Mouse (Mus musculus) CD4-positive, CD25-positive, alpha-beta regulatory T cell, adult 4 months (primary cell): ENCODE data around the gene Ube2g1. TPM values are rescaled to one million over a fixed set of nuclear protein-coding genes. Genes with fewer than 3 reads are reported as not detected.
A peak's percentile ranks its signal among the peaks of the same experiment; 100 is the strongest.
"Not testable (repeated sequence)": the region's sequence is repeated elsewhere in the genome, so short reads cannot be mapped to it uniquely, and the experiment has no call there.

Experiments used
- ATAC-seq: one replicate; pipeline ENCODE4 v1.8.0; 2017
- polyA plus RNA-seq, 2 experiments: library from polyadenylated mRNA; unstranded; fragments of 100-300 nt; shearing (Covaris generic); gene quantifications; one replicate each; pipeline ENCODE4 v1.2.1; 2017

The Ube2g1 gene
- polyA plus RNA-seq, 2 experiments from 2014 or later = 39.8 to 44.8 TPM

DNA sequence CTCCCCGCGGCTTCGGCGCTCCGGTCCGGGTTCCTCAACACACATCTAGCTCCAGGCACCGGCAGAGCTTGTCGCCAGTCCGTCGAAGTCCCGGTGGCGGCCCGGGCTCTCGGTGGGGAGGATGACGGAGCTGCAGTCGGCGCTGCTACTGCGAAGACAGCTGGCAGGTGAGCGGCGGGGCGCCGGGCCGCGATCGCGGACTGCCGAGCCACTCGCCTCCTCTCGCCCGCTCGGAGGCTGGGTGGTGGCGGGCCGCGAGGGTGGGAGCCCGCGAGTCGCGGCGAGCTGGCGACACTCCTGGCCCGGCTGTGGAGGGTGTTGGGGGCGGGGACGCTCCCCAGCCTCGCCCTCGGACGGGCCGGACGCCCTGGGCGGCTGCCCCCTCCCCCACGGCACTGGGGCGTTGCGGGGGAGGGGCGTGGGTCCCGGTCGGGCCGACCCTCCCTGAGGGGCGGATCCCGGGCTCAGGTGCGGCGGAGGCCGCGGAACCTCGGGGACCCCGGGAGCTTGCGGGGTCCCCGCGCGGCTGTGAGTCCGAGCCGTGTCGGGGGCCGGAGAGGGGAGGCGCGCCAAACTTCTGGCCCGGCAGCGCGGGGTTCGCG, 487 bp downstream of the Ube2g1 start:
- ATAC-seq = no peak

DNA sequence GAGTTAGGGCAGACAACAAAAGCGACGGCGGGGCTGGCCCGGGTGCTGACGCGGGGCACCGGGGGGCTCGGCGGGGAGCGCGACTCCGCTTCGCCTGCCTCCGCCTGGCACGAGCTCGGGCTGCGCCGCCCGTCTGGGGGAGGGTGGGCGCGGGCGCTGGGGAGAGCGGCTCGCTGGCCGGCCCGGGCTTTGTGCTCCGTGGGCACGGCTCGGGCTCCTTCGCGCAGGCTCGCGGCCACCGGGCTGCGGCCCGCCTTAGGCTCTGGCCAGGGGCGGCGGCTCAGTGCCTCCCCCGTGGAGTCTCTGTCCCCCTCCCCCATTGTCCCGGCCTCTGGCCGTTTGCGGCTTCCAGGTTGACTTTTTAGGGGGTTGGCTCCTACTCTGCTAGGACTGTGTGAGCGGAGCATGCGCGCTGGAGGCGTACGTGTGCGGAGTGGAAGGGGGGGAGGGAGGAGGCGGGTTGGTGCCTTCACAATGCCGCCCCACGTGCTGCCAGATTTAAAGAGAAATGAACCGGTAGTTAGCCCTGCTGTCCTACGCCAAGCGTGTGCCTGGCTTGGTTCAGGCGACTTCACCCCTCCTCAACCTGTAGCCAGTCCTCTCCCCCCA, 1.1 kb downstream of the Ube2g1 start:
- peak; percentile 73 for ATAC-seq

DNA sequence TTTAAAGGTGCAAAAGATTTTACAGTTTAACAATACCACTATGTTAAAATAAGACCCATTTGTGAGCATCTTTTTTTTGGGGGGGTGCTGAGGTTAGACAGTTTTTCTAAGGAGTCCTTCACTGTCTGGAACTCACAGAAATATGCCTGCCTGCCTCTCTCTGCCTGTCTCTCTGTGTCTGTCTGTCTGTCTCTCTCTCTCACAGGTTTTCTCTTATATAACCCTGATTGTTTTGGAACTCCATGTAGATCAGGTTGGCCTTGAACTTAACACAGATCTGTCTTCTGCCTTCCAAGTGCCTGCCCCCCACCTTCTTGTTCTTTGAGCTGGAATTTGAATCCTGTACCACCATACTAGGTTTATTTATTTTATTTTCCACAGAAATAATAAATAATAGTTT, 2.2 kb downstream of the Ube2g1 start:
- ATAC-seq = no peak

DNA sequence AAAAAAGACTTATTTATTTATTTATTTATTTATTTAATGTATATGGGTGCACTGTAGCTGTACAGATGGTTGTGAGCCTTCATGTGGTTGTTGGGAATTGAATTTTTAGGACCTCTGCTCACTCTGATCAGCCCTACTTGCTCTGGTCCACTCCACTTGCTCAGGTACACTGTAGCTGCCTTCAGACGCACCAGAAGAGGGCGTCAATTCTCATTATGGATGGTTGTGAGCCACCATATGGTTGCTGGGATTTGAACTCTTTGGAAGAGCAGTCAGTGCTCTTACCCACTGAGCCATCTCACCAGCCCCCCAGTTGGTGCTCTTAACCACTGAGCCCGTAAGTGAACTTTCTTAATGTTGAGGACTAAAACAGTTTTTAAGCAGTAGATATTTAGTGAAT, 7.3 kb downstream of the Ube2g1 start:
- not testable (repeated sequence) for ATAC-seq

DNA sequence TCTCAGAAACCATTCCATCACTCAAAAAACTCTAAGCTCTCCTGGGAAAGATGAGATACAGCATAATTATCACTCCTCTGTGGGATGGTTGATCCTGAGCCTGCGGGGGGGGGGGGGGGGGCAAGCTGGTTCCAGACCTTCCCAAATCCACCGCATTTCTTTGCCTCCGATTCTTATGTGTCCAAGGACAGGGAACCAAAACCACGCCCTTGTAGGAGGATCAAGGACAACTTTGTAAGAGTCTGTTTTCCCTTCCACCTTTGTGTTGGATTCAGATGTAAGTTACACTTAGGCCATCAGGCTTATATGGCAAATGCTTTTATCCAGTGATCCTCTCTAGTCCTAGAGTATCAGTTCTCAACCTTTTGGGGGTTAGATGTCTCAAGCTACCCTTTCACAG, 8.8 kb downstream of the Ube2g1 start:
- ATAC-seq = no peak

DNA sequence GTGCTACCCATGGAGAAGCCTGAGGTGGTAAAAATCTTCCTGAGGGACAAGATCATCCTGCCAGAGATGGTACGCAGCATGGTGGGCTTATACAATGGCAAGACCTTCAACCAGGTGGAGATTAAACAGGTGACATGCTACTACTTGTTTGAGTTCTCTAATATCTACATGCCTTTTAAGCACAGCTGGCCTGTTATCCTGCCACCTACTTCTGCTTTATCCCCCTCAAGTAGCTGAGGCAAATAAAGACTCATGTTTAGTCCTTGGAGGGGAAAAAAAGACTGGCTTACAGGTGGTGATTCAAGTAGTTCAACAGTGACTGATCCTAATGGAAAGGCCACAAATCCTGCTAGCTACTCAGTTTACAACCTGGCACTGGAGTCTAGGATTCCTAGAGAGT, 11.4 kb downstream of the Ube2g1 start:
- no peak for ATAC-seq

DNA sequence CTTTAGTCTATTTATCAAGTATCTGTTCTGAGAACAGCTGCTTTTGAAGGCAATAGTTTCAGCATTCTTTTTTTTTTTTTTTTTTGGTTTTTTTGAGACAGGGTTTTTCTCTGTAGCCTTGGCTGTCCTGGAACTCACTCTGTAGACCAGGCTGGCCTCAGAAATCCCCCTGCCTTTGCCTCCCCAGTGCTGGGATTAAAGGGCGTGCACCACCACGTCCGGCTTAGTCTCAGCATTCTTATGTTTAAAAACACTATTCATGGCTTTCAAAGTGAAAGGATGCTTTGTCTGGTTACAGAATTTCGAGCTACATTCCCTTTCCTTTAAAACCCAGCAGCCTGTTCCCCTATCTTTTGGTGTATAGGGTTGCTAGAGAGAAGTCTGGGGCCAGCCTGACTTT, 35.6 kb downstream of the Ube2g1 start:
- ATAC-seq = no peak

DNA sequence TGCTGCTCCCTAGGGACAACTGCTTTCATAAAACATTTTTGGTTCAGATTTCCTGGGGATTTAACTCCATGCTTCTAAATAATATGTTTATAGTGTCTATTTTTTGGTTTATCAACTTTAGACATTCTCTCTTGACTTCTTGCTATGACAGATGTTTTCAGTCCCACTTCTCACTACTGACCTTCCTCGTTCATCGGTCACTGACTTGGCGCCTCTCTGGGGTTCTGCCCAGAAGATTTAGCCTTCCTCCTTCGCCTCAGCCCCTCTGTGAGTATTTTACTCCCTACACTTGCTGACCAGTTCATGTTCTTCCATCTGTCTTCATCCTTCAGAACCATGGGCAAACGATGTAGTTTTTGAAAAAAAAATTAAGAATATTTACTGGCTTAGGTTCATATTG, 38.3 kb downstream of the Ube2g1 start:
- ATAC-seq = no peak

DNA sequence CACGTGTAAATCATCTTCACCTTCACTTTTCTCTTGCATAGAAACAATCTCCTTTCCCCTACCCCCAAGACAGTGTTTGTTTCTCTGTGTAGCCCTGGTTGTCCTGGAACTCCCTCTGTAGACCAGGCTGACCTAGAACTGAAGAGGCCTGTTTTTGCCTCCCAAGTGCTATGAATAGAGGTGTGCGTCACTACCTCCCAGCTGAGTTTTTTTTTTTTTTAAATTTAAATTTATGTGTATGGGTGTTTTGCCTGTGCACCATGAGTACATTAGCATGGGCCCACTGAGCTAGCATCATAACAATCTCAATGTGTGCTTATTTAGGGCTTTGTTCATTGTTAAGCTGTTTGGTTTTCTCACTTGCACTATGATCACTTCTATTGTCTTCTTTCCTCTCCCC, 43.3 kb downstream of the Ube2g1 start:
- no peak for ATAC-seq

DNA sequence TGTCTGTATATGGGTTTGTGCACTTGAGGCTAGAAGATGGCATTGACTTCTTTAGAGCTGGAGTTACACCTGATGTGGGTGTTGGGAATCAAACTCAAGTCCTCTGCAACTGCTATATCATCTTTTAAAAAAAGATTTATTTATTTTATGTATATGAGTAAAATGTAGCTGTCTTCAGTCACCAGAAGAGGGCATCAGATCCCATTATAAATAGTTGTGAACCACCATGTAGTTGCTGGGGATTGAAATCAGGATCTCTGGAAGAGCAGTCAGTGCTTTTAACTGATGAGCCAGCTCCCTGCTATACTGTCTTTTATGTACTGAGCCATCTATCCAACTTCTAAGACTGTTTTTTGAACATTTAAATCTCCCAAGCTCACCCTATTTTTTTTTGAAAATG, 52.8 kb downstream of the Ube2g1 start:
- no peak for ATAC-seq

DNA sequence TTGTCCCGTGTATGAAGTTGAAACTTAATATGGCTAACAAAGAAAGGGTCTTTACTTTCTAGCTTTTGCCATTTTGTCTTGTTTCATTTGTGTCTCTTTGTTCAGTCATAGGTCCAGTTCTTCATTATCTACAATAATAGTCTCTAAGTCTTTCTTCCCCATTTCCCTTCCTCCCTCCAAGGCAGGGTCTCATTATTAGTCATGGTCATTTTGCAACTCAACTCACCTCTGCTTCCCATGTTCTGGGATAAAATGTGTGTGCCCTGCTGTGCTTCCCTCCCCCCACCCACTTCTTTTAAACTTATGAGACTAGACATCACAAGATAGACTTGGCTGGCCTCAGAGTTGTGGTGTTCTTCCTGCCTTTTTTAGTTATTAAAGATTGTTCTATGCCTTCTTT, 53.3 kb downstream of the Ube2g1 start:
- ATAC-seq = no peak

DNA sequence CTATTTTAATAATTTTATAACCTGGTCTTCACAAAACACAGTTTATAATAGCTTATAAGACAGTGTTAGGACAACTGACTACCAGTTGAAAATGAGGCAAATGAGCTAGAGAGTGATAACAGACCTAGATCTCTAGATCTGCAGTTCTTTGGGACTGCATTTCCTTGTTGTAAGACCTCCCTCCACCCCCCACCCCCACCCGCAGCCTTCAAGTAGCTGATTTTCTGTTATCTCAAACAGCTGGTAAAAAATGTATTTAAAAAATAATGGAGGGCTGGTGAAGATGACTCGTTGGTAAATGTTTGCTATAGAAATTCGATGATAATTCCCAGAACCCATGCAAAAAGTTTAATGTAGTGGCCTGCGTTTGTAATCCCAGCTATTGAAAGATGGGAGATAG, 57.6 kb downstream of the Ube2g1 start:
- ATAC-seq = no peak

DNA sequence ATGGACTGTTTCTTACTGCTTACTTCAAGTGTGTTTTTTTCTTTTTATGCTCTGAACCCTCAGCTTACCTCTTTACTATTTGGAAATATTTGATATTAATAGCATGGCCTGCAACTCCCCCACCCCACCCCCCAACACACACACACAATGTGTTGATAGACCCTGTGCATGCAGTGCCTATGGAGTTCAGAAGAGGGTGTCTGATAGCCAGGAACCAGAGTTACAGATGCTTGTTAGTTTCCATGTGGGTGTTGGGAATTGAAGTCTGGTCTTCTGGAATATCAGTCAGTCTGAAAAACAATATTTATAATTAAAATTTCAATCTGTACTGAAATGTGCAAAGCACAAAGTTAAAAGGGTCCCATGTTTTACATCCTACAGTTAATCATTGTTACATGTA, 63.6 kb downstream of the Ube2g1 start:
- no peak for ATAC-seq

DNA sequence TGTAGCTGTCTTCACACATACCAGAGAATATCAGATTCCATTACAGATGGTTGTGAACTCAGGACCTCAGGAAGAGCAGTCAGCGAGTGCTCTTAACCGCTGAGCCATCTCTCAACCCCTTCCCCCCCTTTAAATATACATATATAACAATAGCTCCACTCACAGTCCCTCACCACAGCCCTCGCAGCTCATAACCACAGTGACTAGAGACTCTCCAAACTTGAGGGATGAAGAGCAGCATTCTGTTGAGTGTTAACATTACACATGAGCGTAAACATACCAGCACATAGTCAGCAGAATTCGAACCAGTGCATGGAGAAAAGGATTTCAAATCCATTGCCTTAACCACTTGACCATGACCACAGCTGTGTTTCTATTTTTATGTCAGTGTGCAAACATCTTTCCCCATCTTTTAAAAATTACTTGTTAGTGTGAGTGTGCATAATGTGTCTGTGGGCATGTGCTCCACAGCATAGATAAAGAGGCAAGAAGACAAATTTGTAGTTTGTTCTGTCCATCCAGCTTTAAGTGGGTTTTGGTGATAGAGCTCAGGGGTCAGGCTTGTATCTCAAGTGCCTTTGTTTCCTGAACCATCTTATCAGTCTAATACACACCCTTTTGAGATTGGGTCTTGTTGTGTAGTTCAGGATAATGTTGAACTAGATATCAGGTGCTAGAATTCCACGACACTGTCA, 64.4 kb downstream of the Ube2g1 start:
- no peak for ATAC-seq

DNA sequence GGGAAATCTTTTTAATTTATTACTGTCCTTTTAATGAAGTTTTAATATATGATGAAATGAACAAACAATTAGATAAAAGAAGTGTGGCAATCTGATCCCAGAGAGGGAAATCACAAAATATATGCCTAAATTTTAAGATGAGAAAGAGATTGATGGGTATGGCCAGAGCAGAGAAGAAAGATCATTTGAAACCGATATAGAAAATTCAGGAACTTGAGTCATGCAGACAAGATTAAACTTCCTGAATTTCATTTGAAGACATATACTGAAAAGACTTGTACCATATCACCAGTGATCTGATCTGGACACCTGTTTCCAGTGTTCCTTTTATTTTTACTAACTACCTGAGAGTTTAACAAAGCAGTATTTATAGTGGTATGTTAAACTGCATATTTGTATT, 65.4 kb downstream of the Ube2g1 start:
- ATAC-seq = no peak

DNA sequence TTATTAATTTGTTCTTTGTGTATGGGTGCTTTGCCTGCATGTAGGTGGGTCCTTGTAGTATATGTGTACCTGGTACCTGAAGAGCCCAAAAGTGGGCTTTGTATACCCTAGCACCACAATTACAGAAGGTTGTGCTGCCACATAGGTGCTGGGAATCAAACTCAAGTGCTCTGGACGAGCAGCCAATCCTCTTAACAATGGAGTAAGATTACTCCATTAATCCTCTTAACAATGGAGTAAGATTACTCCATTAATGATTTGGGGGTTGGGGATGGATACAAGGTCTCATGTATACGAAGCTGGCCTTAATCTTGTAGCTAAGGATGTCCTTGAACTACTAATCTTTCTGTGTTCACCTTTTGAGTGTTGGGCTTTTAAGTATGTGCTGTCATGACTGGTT, 68.2 kb downstream of the Ube2g1 start:
- no peak for ATAC-seq

DNA sequence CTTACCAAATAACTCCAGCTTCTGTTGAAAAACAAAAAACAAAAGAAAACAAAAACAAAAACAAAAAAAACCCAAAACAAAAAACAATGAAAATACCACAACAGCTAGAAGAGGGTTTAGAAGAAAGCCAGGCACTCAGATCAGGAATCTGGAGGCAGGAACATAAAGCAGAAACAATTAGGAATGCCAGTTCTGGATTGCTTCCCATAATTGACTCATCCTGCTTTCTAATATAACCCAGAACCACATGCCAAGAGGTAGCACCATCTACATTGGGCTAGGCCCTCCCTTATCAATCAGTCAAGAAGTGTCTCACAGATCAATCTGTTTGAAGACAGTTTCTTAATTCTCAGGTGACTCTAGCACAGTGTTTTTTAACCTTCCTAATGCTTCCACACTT, 73.6 kb downstream of the Ube2g1 start:
- ATAC-seq = no peak

DNA sequence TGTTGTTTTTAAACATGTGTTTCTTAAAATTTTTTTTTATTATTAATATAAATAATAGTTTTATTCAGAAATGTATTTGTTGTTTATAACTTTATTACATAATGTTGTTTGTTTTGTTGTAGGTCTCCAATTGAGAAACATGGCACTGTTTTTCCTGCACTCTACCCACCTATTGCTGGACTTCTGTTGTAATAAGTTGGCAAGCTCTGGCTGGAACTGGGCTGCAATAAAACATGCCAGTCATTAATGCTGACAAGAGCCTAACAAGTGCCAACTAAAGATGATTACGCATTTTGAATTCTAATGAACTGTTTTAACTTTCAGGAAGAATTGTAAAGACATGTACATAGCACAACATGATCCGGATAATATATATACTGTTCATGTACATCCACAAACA, 76.3 kb downstream of the Ube2g1 start:
- no peak for ATAC-seq

DNA sequence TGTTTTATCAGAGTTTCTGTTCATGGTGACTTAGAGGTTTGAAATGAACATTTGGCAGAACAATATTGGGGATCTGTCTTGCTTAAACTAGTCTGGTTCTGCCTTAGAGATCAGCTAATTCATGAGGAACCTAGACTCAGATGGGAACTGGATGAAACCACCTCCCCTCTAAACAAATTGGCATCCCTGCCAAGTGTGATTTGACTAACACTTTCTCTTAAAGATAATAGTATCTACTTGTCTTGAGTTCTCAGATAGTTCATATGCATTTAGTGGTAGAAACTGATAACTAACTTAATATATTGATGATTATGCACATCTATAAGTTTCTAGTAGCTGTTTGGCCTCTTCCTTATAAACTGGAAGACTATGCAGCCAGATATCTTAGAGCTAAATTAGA, 79.6 kb downstream of the Ube2g1 start:
- no peak for ATAC-seq

DNA sequence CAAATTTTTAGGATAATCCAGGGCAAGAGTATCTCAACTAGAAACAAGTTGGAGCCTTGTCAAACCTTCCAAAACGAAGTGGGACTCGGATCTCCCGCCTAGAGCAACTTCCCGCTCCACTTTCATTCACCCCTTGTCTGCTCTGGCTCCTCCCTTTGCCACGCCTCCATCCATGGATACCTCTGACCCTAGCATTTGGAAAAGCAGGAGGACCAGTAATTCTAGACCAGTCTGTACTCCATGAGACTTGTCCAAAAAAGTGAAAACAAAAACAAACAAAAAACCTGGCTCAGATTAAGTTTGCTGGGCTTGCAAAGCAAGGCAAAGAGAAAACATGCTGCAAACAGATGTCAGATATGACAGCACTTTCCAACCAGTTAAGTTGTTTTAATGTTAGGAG, 81.2 kb downstream of the Ube2g1 start:
- no peak for ATAC-seq

DNA sequence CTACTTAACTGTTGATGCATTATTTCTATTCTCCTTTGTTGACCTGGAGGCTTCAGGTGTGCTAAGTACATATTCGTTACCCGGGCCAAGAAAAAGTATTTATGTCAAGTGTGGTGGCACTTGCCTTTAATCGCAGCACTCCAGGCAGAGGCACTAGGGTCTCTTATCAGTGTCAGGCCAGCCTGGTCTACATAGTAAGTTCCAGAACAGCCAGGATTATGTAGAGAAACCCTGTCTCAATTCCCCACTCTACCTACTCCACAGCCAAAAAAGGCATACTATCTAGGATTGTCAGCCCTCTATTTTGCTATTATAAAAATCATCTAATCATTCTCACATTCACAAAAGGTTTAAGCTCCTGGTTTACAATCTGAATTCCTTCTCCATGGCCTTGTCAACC, 82.0 kb downstream of the Ube2g1 start:
- ATAC-seq = no peak

DNA sequence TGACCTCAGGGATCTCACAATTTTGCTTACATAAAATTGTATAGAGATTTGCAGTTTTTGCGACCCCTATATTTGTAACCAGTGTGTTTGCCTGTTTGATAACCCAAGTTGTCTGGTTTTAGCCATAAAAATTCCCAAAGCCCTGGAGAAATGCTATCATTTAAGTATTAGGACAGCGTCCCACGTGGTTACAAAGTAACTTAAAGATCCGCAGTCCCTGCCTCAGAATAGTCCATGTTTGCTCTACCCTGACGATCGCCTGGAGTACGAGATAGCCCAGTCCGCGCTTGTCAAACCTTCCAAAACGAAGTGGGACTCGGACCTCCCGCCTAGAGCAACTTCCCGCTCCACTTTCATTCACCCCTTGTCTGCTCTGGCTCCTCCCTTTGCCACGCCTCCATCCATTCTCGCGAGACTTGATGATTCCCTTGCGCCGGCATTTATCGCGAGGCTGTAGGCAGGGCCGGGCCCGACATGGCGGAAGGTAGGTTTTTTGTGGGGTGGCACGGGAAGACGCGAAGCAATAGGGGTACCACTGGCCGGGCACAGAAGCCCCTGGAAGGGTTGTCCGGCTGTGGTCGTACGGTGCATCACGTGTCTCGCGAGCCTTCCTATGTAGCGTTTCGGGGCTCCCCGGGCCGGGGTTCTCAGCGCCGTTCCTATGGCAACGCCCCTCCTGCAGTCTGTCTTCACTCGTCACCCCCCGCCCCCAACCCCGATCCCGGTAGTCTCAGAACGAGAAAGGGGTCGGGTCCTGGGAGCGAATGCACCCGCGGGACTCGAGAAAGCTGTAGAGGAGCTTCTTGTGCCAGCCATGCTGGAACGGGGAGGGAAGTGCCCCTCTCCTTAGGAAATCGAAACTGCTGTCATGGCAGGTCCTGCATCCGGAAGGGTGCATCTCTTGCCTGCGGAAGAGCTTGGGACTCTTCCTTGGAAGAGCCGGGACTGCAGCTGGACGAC, 82.7 kb downstream of the Ube2g1 start, which contains the start of gene Ankfy1:
Ankfy1 (plus strand) TSS at position 456 of the 960 bp plus-strand sequence.
- peak; percentile 99 for ATAC-seq

DNA sequence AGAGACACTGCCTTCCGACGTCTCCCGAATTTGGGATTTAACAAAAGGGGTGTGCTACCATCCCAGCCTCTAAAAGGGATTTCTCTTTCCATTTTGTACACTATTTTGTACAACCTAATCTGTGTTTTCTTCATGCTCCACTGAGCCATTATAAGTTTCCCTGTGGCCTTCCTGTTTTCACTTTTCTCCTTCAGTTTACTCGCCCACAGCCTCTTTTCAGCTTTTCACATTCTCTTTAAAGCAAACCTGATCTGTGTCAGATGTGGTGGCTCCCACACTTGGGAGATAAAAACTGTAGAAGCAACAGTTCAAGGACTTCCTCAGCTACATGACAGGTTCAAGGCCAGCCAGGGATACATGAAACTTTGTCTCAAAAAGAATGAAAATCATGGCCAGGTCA, 85.3 kb downstream of the Ube2g1 start:
- ATAC-seq = no peak
